Mouse (Mus musculus): ENCODE data around the gene Anks1b.

- TF ChIP-seq EP300 (optimal IDR thresholded peaks at IDR 0.05) = no peak
- no peak for TF ChIP-seq CTCF (IDR thresholded peaks at IDR 0.05; ENCODE audit: low read depth)
These were observed 1079.9 kb downstream of the Anks1b start for GRCm38 (mm10) chr10:90953103-90953709.
